Mouse (Mus musculus): ENCODE measurements around the gene Pacsin1. TPM values are rescaled to one million over a fixed set of nuclear protein-coding genes. Genes with fewer than 3 reads are reported as not detected.
A peak's percentile ranks its signal among the peaks of the same experiment; 100 is the strongest.

Pacsin1 gene
- total RNA-seq, 2 experiments from 2014 or later, result 428 to 433 TPM

- peak; percentile 31 to 54 for DNase-seq (ENCODE audit: low spot score in 2 of 2)
- intact Hi-C loops (cut with DNase I), result no loop called here
These were observed 96.2 kb downstream of the Pacsin1 start for GRCm38 (mm10) chr17:27751314-27752202.

- DNase-seq (ENCODE audit: low spot score in 2 of 2), result no peak
- intact Hi-C loops (cut with DNase I), result loop anchor here (2.0 to 10.0 kb wide), 2 partner anchors 109 to 195 kb away; partner anchors contain the start of gene AI413582
These were observed 104.9 kb downstream of the Pacsin1 start for GRCm38 (mm10) chr17:27760169-27760568.

Other genes with a start within 250 kb of the Pacsin1 start
- 10 to 100 TPM; 21.1 to 30.4 TPM for gene Grm4, start 134.1 kb upstream of the Pacsin1 start, total RNA-seq (2021)
- gene Hmga1, start 99.0 kb upstream of the Pacsin1 start, total RNA-seq (2021), result 10 to 100 TPM; 47.6 to 52.8 TPM
- 10 to 100 TPM; 92.9 to 97.4 TPM for gene AI413582, start 89.8 kb upstream of the Pacsin1 start, total RNA-seq (2021)
- gene Nudt3, start 32.0 kb upstream of the Pacsin1 start, total RNA-seq (2021), result 100 to 1,000 TPM; 573 to 611 TPM
- gene RPS10-NUDT3, start 20.3 kb upstream of the Pacsin1 start, total RNA-seq (2021), result 1 to 10 TPM in 1 of 2 experiments, not detected in 1; 2.1 TPM
- 100 to 1,000 TPM; 430 to 432 TPM for gene Rps10, start 18.8 kb upstream of the Pacsin1 start, total RNA-seq (2021)
- gene Spdef, start 73.4 kb downstream of the Pacsin1 start, total RNA-seq (2021), result under 1 TPM in 1 of 2 experiments, not detected in 1; 0.21 TPM
- 100 to 1,000 TPM; 196 to 198 TPM for gene D17Wsu92e, start 165.1 kb downstream of the Pacsin1 start, total RNA-seq (2021)
- 10 to 100 TPM; 50.7 to 54.5 TPM for gene Snrpc, start 182.6 kb downstream of the Pacsin1 start, total RNA-seq (2021)
- gene Uhrf1bp1, start 200.9 kb downstream of the Pacsin1 start, total RNA-seq (2021), result 10 to 100 TPM; 17.8 to 22.9 TPM